ENCODE assay signal across 13 mouse cellular contexts in the genomic region with DNA sequence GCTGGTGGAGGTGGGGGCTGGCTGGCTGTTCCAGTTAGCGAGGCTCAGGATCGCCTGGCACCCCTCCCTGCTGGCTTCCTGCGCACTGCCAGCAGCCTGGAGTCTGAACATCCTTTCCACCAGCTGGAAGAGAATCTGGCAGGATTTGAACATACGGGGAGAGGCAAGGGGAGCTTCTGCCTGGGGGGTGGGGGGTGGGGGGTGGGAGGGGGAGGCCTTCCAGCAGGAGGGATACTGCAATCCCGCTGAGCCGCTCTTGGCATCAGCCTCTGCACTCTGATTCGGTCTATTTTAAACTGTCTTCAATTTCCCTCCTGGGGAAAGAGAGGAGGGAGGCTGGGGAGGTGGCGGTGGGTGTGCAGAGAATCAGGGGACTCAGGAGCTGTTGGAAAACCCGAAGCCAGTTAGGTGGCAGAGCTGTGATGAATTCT.
DNase-seq lines count a peak whose midpoint lies in the region; ATAC-seq lines count a peak whose summit lies in the region.
"Had no signal": no experiment of that assay in that cellular context is flagged by ENCODE, and none has a peak within 500 bp of the region (broad histone marks: within the 10 kb centered on the region; RNA-seq: fewer than 3 reads in every experiment).

No protein-coding gene starts in this region.

- 27% methylated on average over 9 of the region's 9 CpGs for WGBS in midbrain, embryonic 10.5 days
- 24% methylated on average over 9 of the region's 9 CpGs for WGBS in midbrain, embryonic 15.5 days
- 34% methylated on average over 9 of the region's 9 CpGs for WGBS in neural tube, embryonic 15.5 days

- no peak overlapping the region for H3K4me3 ChIP-seq in midbrain, embryonic 10.5 days
- H3K4me3 ChIP-seq in midbrain, embryonic 15.5 days = no peak overlapping the region
- no peak overlapping the region for H3K4me3 ChIP-seq in neural tube, embryonic 15.5 days (replicated peaks)
- H3K4me3 ChIP-seq: heart, embryonic 13.5 days; midbrain, embryonic 13.5 days had no signal

- peak; percentile 34 to 61 for DNase-seq in cerebellum, postnatal 25 days
- no peak for DNase-seq in midbrain, embryonic 10.5 days (ENCODE audit: low spot score)
- DNase-seq in layer of hippocampus, postnatal 14 days (ENCODE audit: low spot score in 2 of 2) = peak; percentile 66 to 82
- peak; percentile 72 for DNase-seq in right cerebral cortex, postnatal 25 days
- DNase-seq in adrenal gland, adult 8-10 months = no peak
- DNase-seq: adrenal gland, postnatal 36 days; lung, embryonic 14.5 days had no signal

- H3K27me3 ChIP-seq in midbrain, embryonic 10.5 days (ENCODE audit: low read depth, poor library complexity, severe bottlenecking) = peaks cover 57% of the 10 kb centered on the region
- H3K27me3 ChIP-seq in midbrain, embryonic 15.5 days (replicated peaks) = peaks cover 7% of the 10 kb centered on the region; the same call in 1 of the 2 replicates
- H3K27me3 ChIP-seq in neural tube, embryonic 15.5 days (replicated peaks) = peaks cover 6% of the 10 kb centered on the region
- H3K27me3 ChIP-seq: heart, embryonic 13.5 days had no signal

- H3K27ac ChIP-seq in midbrain, embryonic 10.5 days (replicated peaks) = 0 out of 2 replicates have a peak overlapping the region, but pooled peaks have one; percentile 34
- no peak overlapping the region for H3K27ac ChIP-seq in midbrain, embryonic 15.5 days
- H3K27ac ChIP-seq in neural tube, embryonic 15.5 days (replicated peaks) = no peak overlapping the region
- H3K27ac ChIP-seq: heart, embryonic 13.5 days; midbrain, embryonic 13.5 days had no signal

- H3K4me2 ChIP-seq in midbrain, embryonic 15.5 days = no peak overlapping the region
- no peak overlapping the region for H3K4me2 ChIP-seq in neural tube, embryonic 15.5 days
- H3K4me2 ChIP-seq: heart, embryonic 13.5 days; lung, embryonic 14.5 days; midbrain, embryonic 13.5 days had no signal

- no peaks in the 10 kb centered on the region for H3K36me3 ChIP-seq in midbrain, embryonic 10.5 days
- no peaks in the 10 kb centered on the region for H3K36me3 ChIP-seq in midbrain, embryonic 15.5 days (replicated peaks)
- no peaks in the 10 kb centered on the region for H3K36me3 ChIP-seq in neural tube, embryonic 15.5 days
- H3K36me3 ChIP-seq: heart, embryonic 13.5 days; midbrain, embryonic 13.5 days had no signal

- H3K9ac ChIP-seq in midbrain, embryonic 15.5 days = no peak overlapping the region
- no peak overlapping the region for H3K9ac ChIP-seq in neural tube, embryonic 15.5 days (replicated peaks)
- H3K9ac ChIP-seq: heart, embryonic 13.5 days; lung, embryonic 14.5 days; midbrain, embryonic 13.5 days had no signal

- no peak for ATAC-seq in cerebellum, adult (ENCODE audit: insufficient number of reproducible peaks, low FRiP score, low TSS enrichment)
- ATAC-seq in midbrain, embryonic 15.5 days (replicated peaks) = no peak
- no peak; the same call in 1 of the 2 replicates for ATAC-seq in neural tube, embryonic 15.5 days (ENCODE audit: low FRiP score)
- ATAC-seq: intestine, embryonic 16.5 days; midbrain, embryonic 13.5 days had no signal

- H3K4me1 ChIP-seq in midbrain, embryonic 10.5 days = peaks cover 28% of the 10 kb centered on the region
- no peaks in the 10 kb centered on the region for H3K4me1 ChIP-seq in midbrain, embryonic 15.5 days
- H3K4me1 ChIP-seq in neural tube, embryonic 15.5 days = 0 out of 2 replicates have a peak, but pooled peaks cover 9% of the 10 kb centered on the region
- H3K4me1 ChIP-seq: heart, embryonic 13.5 days had no signal

- no peaks in the 10 kb centered on the region for H3K9me3 ChIP-seq in midbrain, embryonic 10.5 days (replicated peaks)
- no peaks in the 10 kb centered on the region for H3K9me3 ChIP-seq in midbrain, embryonic 15.5 days
- no peaks in the 10 kb centered on the region for H3K9me3 ChIP-seq in neural tube, embryonic 15.5 days (replicated peaks)
- H3K9me3 ChIP-seq: heart, embryonic 13.5 days; midbrain, embryonic 13.5 days had no signal

Comparison
In these comparisons a context has a peak if more than half of its experiments do, and no peak if none do; other contexts are left out.
1. DNase-seq: peak in cerebellum, postnatal 25 days (2 of 2), layer of hippocampus, postnatal 14 days (2 of 2) and right cerebral cortex, postnatal 25 days (single experiment); none in midbrain, embryonic 10.5 days (single experiment) and adrenal gland, adult 8-10 months (single experiment).